Mouse (Mus musculus) right cerebral cortex, adult 18-20 months (tissue): ENCODE measurements around the gene Ttc13.
A peak's percentile ranks its signal among the peaks of the same experiment; 100 is the strongest.

ENCODE experiments used
- DNase-seq: peaks from one replicate; pipeline ENCODE4 v3.0.0; 2022; ENCODE audit warnings: mixed read lengths

Gene Ttc13

GRCm38 (mm10) chr8:124721862-124722515 lies at the start of gene Ttc13, which contains the start of gene Arv1:
Gene Ttc13 (minus strand): TSS chr8:124721983.
Gene Arv1 (plus strand): TSS chr8:124722139.
- DNase-seq = peak; percentile 97

- DNase-seq = no peak
Observed at GRCm38 (mm10) chr8:124763061-124763460, 41.3 kb upstream of the Ttc13 start.

- DNase-seq = no peak
Observed at GRCm38 (mm10) chr8:124758544-124758943, 36.8 kb upstream of the Ttc13 start.

GRCm38 (mm10) chr8:124756601-124757000 lies 34.8 kb upstream of the Ttc13 start:
- DNase-seq = no peak

- no peak for DNase-seq
Observed at GRCm38 (mm10) chr8:124756153-124756552, 34.4 kb upstream of the Ttc13 start.

- no peak for DNase-seq
Observed at GRCm38 (mm10) chr8:124755481-124755880, 33.7 kb upstream of the Ttc13 start.

- DNase-seq = no peak
Observed at GRCm38 (mm10) chr8:124754792-124755190, 33.0 kb upstream of the Ttc13 start.

GRCm38 (mm10) chr8:124754101-124754791 lies 32.5 kb upstream of the Ttc13 start:
- DNase-seq = peak; percentile 20

- DNase-seq = no peak
Observed at GRCm38 (mm10) chr8:124752325-124752862, 30.6 kb upstream of the Ttc13 start.

- peak; percentile 9 for DNase-seq
Observed at GRCm38 (mm10) chr8:124751709-124752173, 30.0 kb upstream of the Ttc13 start, which contains the start of gene Fam89a. Gene Fam89a (minus strand): TSS chr8:124751832.

- DNase-seq = no peak
Observed at GRCm38 (mm10) chr8:124751191-124751590, 29.4 kb upstream of the Ttc13 start.

GRCm38 (mm10) chr8:124746661-124747060 lies 24.9 kb upstream of the Ttc13 start:
- no peak for DNase-seq

GRCm38 (mm10) chr8:124739268-124739667 lies 17.5 kb upstream of the Ttc13 start:
- DNase-seq = no peak

- DNase-seq = no peak
Observed at GRCm38 (mm10) chr8:124735371-124735911, 13.7 kb upstream of the Ttc13 start.

GRCm38 (mm10) chr8:124732828-124733227 lies 11.0 kb upstream of the Ttc13 start:
- DNase-seq = no peak

- DNase-seq = no peak
Observed at GRCm38 (mm10) chr8:124724301-124724700, 2.5 kb upstream of the Ttc13 start.

GRCm38 (mm10) chr8:124720938-124721861 lies 583 bp downstream of the Ttc13 start:
- no peak for DNase-seq

GRCm38 (mm10) chr8:124720133-124720532 lies 1.6 kb downstream of the Ttc13 start:
- no peak for DNase-seq

GRCm38 (mm10) chr8:124715736-124716135 lies 6.0 kb downstream of the Ttc13 start:
- no peak for DNase-seq

- DNase-seq = no peak
Observed at GRCm38 (mm10) chr8:124713207-124713606, 8.6 kb downstream of the Ttc13 start.

- no peak for DNase-seq
Observed at GRCm38 (mm10) chr8:124705823-124706222, 16.0 kb downstream of the Ttc13 start.

- no peak for DNase-seq
Observed at GRCm38 (mm10) chr8:124704376-124704775, 17.4 kb downstream of the Ttc13 start.
